14 mouse cellular contexts compared by ENCODE assay signal in the genomic region with DNA sequence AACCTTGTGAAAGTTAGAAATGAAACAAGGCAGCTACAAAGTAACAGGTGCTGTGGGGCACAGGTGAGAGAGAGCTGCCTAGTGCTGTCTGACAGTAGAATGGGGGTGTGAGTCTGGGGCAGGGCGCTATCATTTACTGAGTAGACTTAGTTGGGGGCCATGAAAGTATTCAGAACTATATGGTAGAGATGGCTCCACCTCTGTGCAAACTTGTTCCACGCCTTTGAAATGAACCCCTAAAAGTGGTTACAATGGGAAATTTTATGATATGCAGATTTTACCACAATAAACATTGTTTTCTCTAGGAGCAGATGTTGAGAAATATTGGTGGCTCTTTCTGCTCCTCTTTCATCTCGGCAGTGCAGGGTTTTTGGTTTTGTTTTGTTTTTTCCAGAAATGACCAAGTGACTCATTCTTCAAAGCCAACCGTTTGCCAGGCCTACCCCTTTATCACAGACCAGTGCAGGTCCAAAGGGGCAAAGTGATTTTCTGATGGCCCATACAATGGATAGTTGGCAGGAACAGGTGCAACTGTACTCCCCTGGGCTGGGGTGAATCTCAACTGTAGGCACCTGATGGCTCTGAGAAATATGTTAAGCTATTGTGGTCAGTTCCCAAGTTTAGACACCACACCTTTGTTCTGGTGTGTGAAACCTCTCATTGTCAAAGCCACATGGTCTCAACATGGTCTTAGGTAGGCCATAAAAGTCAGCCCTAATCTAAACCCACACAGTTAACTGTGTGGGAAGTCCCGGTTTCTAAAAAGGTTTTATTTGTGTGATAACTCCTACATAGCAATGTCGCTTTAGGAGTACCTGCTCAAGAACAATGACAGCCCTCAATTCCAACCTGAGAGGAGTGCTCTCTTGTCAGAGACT.
DNase-seq lines count a peak whose midpoint lies in the region; ATAC-seq and TF ChIP-seq lines count a peak whose summit lies in the region.
"Had no signal": no experiment of that assay in that cellular context is flagged by ENCODE, and none has a peak within 500 bp of the region (broad histone marks: within the 10 kb centered on the region; RNA-seq: fewer than 3 reads in every experiment).

No protein-coding gene starts in this region.

- H3K9ac ChIP-seq in intestine, embryonic 14.5 days (ENCODE audit: low read length), result no peak overlapping the region
- no peak overlapping the region for H3K9ac ChIP-seq in stomach, postnatal 0 days (ENCODE audit: low read length)
- H3K9ac ChIP-seq: hindbrain, embryonic 14.5 days; kidney, embryonic 15.5 days; lung, embryonic 15.5 days had no signal

- no peaks in the 10 kb centered on the region for H3K36me3 ChIP-seq in intestine, embryonic 14.5 days (ENCODE audit: control insufficient read depth, insufficient read depth, low read length)
- no peaks in the 10 kb centered on the region for H3K36me3 ChIP-seq in stomach, postnatal 0 days (ENCODE audit: control insufficient read depth, insufficient read depth, low read length)
- no peaks in the 10 kb centered on the region for H3K36me3 ChIP-seq in hindbrain, embryonic 10.5 days
- H3K36me3 ChIP-seq: forebrain, embryonic 10.5 days; kidney, embryonic 15.5 days; lung, embryonic 15.5 days had no signal

- TF ChIP-seq EP300 in stomach, postnatal 0 days (optimal IDR thresholded peaks at IDR 0.05), result no peak

- no peak overlapping the region for H3K4me3 ChIP-seq in left cerebral cortex, adult 2 months
- no peak overlapping the region for H3K4me3 ChIP-seq in intestine, embryonic 14.5 days (ENCODE audit: low read depth, low read length)
- no peak overlapping the region for H3K4me3 ChIP-seq in stomach, postnatal 0 days (ENCODE audit: low read depth, low read length)
- no peak overlapping the region for H3K4me3 ChIP-seq in hindbrain, embryonic 10.5 days
- H3K4me3 ChIP-seq: forebrain, embryonic 10.5 days; kidney, embryonic 15.5 days; lung, embryonic 15.5 days had no signal

- intact Hi-C loops in left cerebral cortex, adult 2 months (cut with DNase I), result no loop called here
- intact Hi-C loops in left cerebral cortex, postnatal 4 days (cut with DNase I), result no loop called here

- no peak for TF ChIP-seq CTCF in left cerebral cortex, adult 2 months (IDR thresholded peaks at IDR 0.05)
- TF ChIP-seq CTCF in stomach, postnatal 0 days (IDR thresholded peaks at IDR 0.05; ENCODE audit: low read depth), result no peak

- ATAC-seq in intestine, embryonic 14.5 days (replicated peaks; ENCODE audit: low FRiP score, low TSS enrichment, low read depth), result 0 out of 2 replicates have a peak, but pooled peaks have one; percentile 64
- no peak for ATAC-seq in stomach, postnatal 0 days (ENCODE audit: low FRiP score, low TSS enrichment)

- no peaks in the 10 kb centered on the region for H3K4me1 ChIP-seq in intestine, embryonic 14.5 days (replicated peaks; ENCODE audit: control insufficient read depth, insufficient read depth, low read length)
- H3K4me1 ChIP-seq in stomach, postnatal 0 days (replicated peaks; ENCODE audit: control insufficient read depth, insufficient read depth), result no peaks in the 10 kb centered on the region
- no peaks in the 10 kb centered on the region; the same call in 1 of the 2 replicates for H3K4me1 ChIP-seq in hindbrain, embryonic 10.5 days (replicated peaks)
- H3K4me1 ChIP-seq: kidney, embryonic 15.5 days had no signal

- peak overlapping the region; percentile 77; the same call in 1 of the 2 replicates for H3K27ac ChIP-seq in left cerebral cortex, adult 2 months
- no peak overlapping the region for H3K27ac ChIP-seq in intestine, embryonic 14.5 days (ENCODE audit: low read depth)
- peak overlapping the region; percentile 49; the same call in 1 of the 2 replicates for H3K27ac ChIP-seq in stomach, postnatal 0 days (replicated peaks)
- H3K27ac ChIP-seq in hindbrain, embryonic 10.5 days, result no peak overlapping the region
- H3K27ac ChIP-seq: forebrain, embryonic 10.5 days; hindbrain, embryonic 14.5 days; kidney, embryonic 15.5 days; lung, embryonic 15.5 days had no signal

- no peaks in the 10 kb centered on the region for H3K9me3 ChIP-seq in intestine, embryonic 14.5 days (ENCODE audit: control insufficient read depth, low read length)
- no peaks in the 10 kb centered on the region for H3K9me3 ChIP-seq in stomach, postnatal 0 days (ENCODE audit: control insufficient read depth, low read length)
- H3K9me3 ChIP-seq in hindbrain, embryonic 10.5 days, result no peaks in the 10 kb centered on the region
- H3K9me3 ChIP-seq: forebrain, embryonic 10.5 days; kidney, embryonic 15.5 days; lung, embryonic 15.5 days had no signal

- no peaks in the 10 kb centered on the region for H3K27me3 ChIP-seq in intestine, embryonic 14.5 days (replicated peaks; ENCODE audit: control insufficient read depth, insufficient read depth, low read length)
- H3K27me3 ChIP-seq in stomach, postnatal 0 days (ENCODE audit: control insufficient read depth, insufficient read depth, low read length), result no peaks in the 10 kb centered on the region
- H3K27me3 ChIP-seq in hindbrain, embryonic 10.5 days (ENCODE audit: insufficient read depth, poor library complexity, severe bottlenecking), result no peaks in the 10 kb centered on the region
- H3K27me3 ChIP-seq: kidney, embryonic 15.5 days; lung, embryonic 15.5 days had no signal

- H3K4me2 ChIP-seq in intestine, embryonic 14.5 days (ENCODE audit: low read length), result no peak overlapping the region
- no peak overlapping the region for H3K4me2 ChIP-seq in stomach, postnatal 0 days (replicated peaks; ENCODE audit: low read depth)
- H3K4me2 ChIP-seq: hindbrain, embryonic 14.5 days; kidney, embryonic 15.5 days; lung, embryonic 15.5 days had no signal

- 76% methylated on average over 6 of the region's 6 CpGs for WGBS in intestine, embryonic 14.5 days
- WGBS in stomach, postnatal 0 days, result 72% methylated on average over 6 of the region's 6 CpGs
- 87% methylated on average over 6 of the region's 6 CpGs for WGBS in hindbrain, embryonic 10.5 days

- DNase-seq in left cerebral cortex, adult 2 months (ENCODE audit: extremely low spot score in 1 of 2, low spot score in 2 of 2), result no peak
- DNase-seq in left cerebral cortex, postnatal 4 days, result no peak
- DNase-seq in CD4-positive, CD25-positive, alpha-beta regulatory T cell, adult 2 months (ENCODE audit: low read depth, low spot score), result peak; percentile 37
- DNase-seq in intestine, embryonic 14.5 days (ENCODE audit: low spot score), result no peak
- DNase-seq in stomach, postnatal 0 days (ENCODE audit: low spot score), result no peak
- no peak for DNase-seq in cerebellum, adult 18-20 months
- no peak for DNase-seq in hindbrain, embryonic 10.5 days (ENCODE audit: low spot score)
- DNase-seq in lung, adult 18-20 months, result no peak
- DNase-seq: cerebellum, postnatal 25 days; retina, postnatal 1 day had no signal

Comparison
In these comparisons a context has a peak if more than half of its experiments do, and no peak if none do; other contexts are left out.
1. H3K27ac ChIP-seq: peak in left cerebral cortex, adult 2 months (single experiment) and stomach, postnatal 0 days (single experiment); none in intestine, embryonic 14.5 days (single experiment) and hindbrain, embryonic 10.5 days (single experiment).